8 mouse cellular contexts compared by ENCODE assay signal in the genomic region with DNA sequence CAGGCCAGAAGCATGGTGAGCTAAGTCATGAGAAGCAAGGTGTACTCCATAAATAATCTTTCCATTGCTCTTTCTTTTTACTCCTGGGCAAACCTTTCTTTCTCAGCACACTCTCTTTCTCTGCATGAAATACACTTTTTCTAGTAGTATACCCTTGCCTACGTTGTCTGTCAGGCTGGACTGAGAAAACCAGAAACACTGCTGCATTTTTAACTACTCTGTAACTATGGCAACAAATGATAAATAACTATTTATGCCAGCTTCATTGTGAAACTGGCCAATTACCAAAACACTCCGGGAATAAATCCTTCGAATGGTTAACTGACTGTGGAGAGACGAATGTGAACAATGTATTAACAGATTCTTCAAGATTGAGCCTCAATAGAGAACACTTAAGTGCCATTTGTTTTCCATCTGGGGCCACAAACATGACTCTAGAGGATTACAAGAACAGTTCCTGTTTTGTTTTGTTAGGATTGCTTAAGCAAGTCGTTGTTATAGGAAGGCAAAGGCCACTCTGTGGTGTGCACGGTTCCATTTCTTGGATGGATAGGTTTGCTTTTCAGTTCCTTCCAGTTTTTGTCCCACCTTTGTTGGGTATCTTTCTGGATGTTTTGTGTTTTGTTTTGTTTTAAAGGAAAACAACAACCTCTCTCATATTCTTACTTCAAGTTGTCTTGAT. TPM values are rescaled to one million over a fixed set of nuclear protein-coding genes. Genes with fewer than 3 reads are reported as not detected.
A peak's percentile ranks its signal among the peaks of the same experiment; 100 is the strongest.
DNase-seq lines count a peak whose midpoint lies in the region; ATAC-seq and TF ChIP-seq lines count a peak whose summit lies in the region.
"Not testable (repeated sequence)": the region's sequence is repeated elsewhere in the genome, so short reads cannot be mapped to it uniquely, and the experiment has no call there.

Ptger2 (plus strand) TSS at position 522 of the 682 bp plus-strand sequence.

- peak; percentile 62 for DNase-seq in adipocyte (ENCODE audit: low spot score)
- peak; percentile 44 for DNase-seq in induced T-regulatory cell, adult 2 months (ENCODE audit: low read depth)
- not testable (repeated sequence) for DNase-seq in stomach, postnatal 0 days (ENCODE audit: low spot score)

- TF ChIP-seq CTCF in embryonic fibroblast, embryonic 13.5 days (IDR thresholded peaks at IDR 0.05; ENCODE audit: borderline replicate concordance, insufficient read depth, low read length); stomach, postnatal 0 days (IDR thresholded peaks at IDR 0.05; ENCODE audit: low read depth): not testable (repeated sequence)

- H3K27ac ChIP-seq in embryonic fibroblast, embryonic 13.5 days (ENCODE audit: insufficient read depth, low read length); heart, embryonic 11.5 days (ENCODE audit: low read depth, low read length); limb, embryonic 12.5 days; midbrain, embryonic 16.5 days (ENCODE audit: low read length): not testable (repeated sequence)
- peak within 1 kb of the TSS; percentile 20; the same call in 1 of the 2 replicates for H3K27ac ChIP-seq in lung, embryonic 16.5 days (ENCODE audit: low read length)
- peak within 1 kb of the TSS; percentile 58 for H3K27ac ChIP-seq in stomach, postnatal 0 days (replicated peaks)

- not testable (repeated sequence) for H3K36me3 ChIP-seq in heart, embryonic 11.5 days (ENCODE audit: control insufficient read depth, insufficient read depth, low read length); limb, embryonic 12.5 days; lung, embryonic 16.5 days (ENCODE audit: control insufficient read depth, insufficient read depth, low read length); midbrain, embryonic 16.5 days (ENCODE audit: control insufficient read depth, insufficient read depth, low read length); stomach, postnatal 0 days (ENCODE audit: control insufficient read depth, insufficient read depth, low read length)

- TF ChIP-seq EP300 in stomach, postnatal 0 days (optimal IDR thresholded peaks at IDR 0.05): not testable (repeated sequence)

- not testable (repeated sequence) for TF ChIP-seq POLR2A in embryonic fibroblast, embryonic 13.5 days (IDR thresholded peaks at IDR 0.05; ENCODE audit: low read depth, low read length)

- peaks cover 21% of the 10 kb centered on the region for H3K27me3 ChIP-seq in heart, embryonic 11.5 days (ENCODE audit: control insufficient read depth, insufficient read depth, low read length)
- H3K27me3 ChIP-seq in limb, embryonic 12.5 days: peaks cover 30% of the 10 kb centered on the region
- not testable (repeated sequence) for H3K27me3 ChIP-seq in lung, embryonic 16.5 days (ENCODE audit: control insufficient read depth, insufficient read depth, low read depth, low read length); midbrain, embryonic 16.5 days (ENCODE audit: control insufficient read depth, insufficient read depth, low read depth, low read length); stomach, postnatal 0 days (ENCODE audit: control insufficient read depth, insufficient read depth, low read length)

- H3K4me3 ChIP-seq in embryonic fibroblast, embryonic 13.5 days (ENCODE audit: insufficient read depth, low read length): peak within 1 kb of the TSS; percentile 37
- H3K4me3 ChIP-seq in heart, embryonic 11.5 days (ENCODE audit: low read depth, low read length): peak within 1 kb of the TSS; percentile 50
- peak within 1 kb of the TSS; percentile 50 for H3K4me3 ChIP-seq in limb, embryonic 12.5 days (replicated peaks)
- peak within 1 kb of the TSS; percentile 64 for H3K4me3 ChIP-seq in lung, embryonic 16.5 days (ENCODE audit: low read length)
- peak within 1 kb of the TSS; percentile 54 for H3K4me3 ChIP-seq in midbrain, embryonic 16.5 days (ENCODE audit: low read depth, low read length)
- peak within 1 kb of the TSS; percentile 51 for H3K4me3 ChIP-seq in stomach, postnatal 0 days (ENCODE audit: low read depth, low read length)

- 69% methylated on average over 6 of the region's 6 CpGs for WGBS in heart, embryonic 11.5 days (ENCODE audit: insufficient replicate concordance)
- 59% methylated on average over 6 of the region's 6 CpGs for WGBS in limb, embryonic 12.5 days
- WGBS in lung, embryonic 16.5 days: 46% methylated on average over 5 of the region's 6 CpGs
- 30% methylated on average over 5 of the region's 6 CpGs for WGBS in midbrain, embryonic 16.5 days
- 50% methylated on average over 6 of the region's 6 CpGs for WGBS in stomach, postnatal 0 days

- H3K4me1 ChIP-seq in embryonic fibroblast, embryonic 13.5 days (ENCODE audit: control insufficient read depth, insufficient read depth, low read length); heart, embryonic 11.5 days (ENCODE audit: control insufficient read depth, insufficient read depth, low read length); lung, embryonic 16.5 days (replicated peaks; ENCODE audit: control insufficient read depth, insufficient read depth, low read length); midbrain, embryonic 16.5 days (ENCODE audit: control insufficient read depth, insufficient read depth, low read length); stomach, postnatal 0 days (replicated peaks; ENCODE audit: control insufficient read depth, insufficient read depth): not testable (repeated sequence)
- peaks cover 13% of the 10 kb centered on the region for H3K4me1 ChIP-seq in limb, embryonic 12.5 days (replicated peaks)

- ATAC-seq in heart, embryonic 11.5 days (replicated peaks; ENCODE audit: insufficient number of reproducible peaks, low FRiP score, low TSS enrichment); limb, embryonic 12.5 days (ENCODE audit: insufficient number of reproducible peaks, insufficient read depth, low FRiP score, low TSS enrichment, low read depth); midbrain, embryonic 16.5 days; stomach, postnatal 0 days (ENCODE audit: low FRiP score, low TSS enrichment): not testable (repeated sequence)
- peak; percentile 54; the same call in 1 of the 2 replicates for ATAC-seq in lung, embryonic 16.5 days (ENCODE audit: low read depth)

- H3K9me3 ChIP-seq in heart, embryonic 11.5 days (replicated peaks; ENCODE audit: control insufficient read depth, low read length); limb, embryonic 12.5 days; lung, embryonic 16.5 days (ENCODE audit: control insufficient read depth, low read length); midbrain, embryonic 16.5 days (replicated peaks; ENCODE audit: control insufficient read depth, low read length, poor library complexity, severe bottlenecking); stomach, postnatal 0 days (ENCODE audit: control insufficient read depth, low read length): not testable (repeated sequence)

- H3K4me2 ChIP-seq in heart, embryonic 11.5 days: peak within 1 kb of the TSS; percentile 85
- H3K4me2 ChIP-seq in limb, embryonic 12.5 days: peak within 1 kb of the TSS; percentile 90
- H3K4me2 ChIP-seq in lung, embryonic 16.5 days (ENCODE audit: low read depth, low read length): peak within 1 kb of the TSS; percentile 88
- peak within 1 kb of the TSS; percentile 81 for H3K4me2 ChIP-seq in midbrain, embryonic 16.5 days (ENCODE audit: low read length)
- H3K4me2 ChIP-seq in stomach, postnatal 0 days (replicated peaks; ENCODE audit: low read depth): peak within 1 kb of the TSS; percentile 74

- H3K9ac ChIP-seq in heart, embryonic 11.5 days (ENCODE audit: low read depth, low read length): not testable (repeated sequence)
- H3K9ac ChIP-seq in limb, embryonic 12.5 days (replicated peaks): peak within 1 kb of the TSS; percentile 8; the same call in 1 of the 2 replicates
- peak within 1 kb of the TSS; percentile 67 for H3K9ac ChIP-seq in lung, embryonic 16.5 days (ENCODE audit: low read length)
- H3K9ac ChIP-seq in midbrain, embryonic 16.5 days (ENCODE audit: low read depth, low read length): peak within 1 kb of the TSS; percentile 57
- peak within 1 kb of the TSS; percentile 56 for H3K9ac ChIP-seq in stomach, postnatal 0 days (ENCODE audit: low read length)

RNA-seq across cellular contexts. Expression of gene Ptger2, which starts in this region (rescaled TPM):
- 0.23 TPM in 1 of 2 replicates, not detected in the other for polyA plus RNA-seq in embryonic fibroblast, embryonic 13.5 days (2011; ENCODE audit: insufficient read length, low read depth, missing spikeins)
- not detected in 2 replicates for polyA plus RNA-seq in heart, embryonic 11.5 days (2014; fragmentation: Nextera tagmentation; extraction: Ambion mirVana)
- polyA plus RNA-seq in limb, embryonic 12.5 days (2016; fragmentation: Nextera tagmentation; extraction: Ambion mirVana): 0.16 TPM in 1 of 2 replicates, not detected in the other
- polyA plus RNA-seq in lung, embryonic 16.5 days (2015; fragmentation: Nextera tagmentation; extraction: Ambion mirVana): 5.2 and 5.3 TPM in 2 replicates
- 0.87 and 1.3 TPM in 2 replicates for polyA plus RNA-seq in midbrain, embryonic 16.5 days (2015; fragmentation: Nextera tagmentation; extraction: Ambion mirVana)
- 1.4 and 1.6 TPM in 2 replicates for polyA plus RNA-seq in stomach, postnatal 0 days (2015; fragmentation: Nextera tagmentation; extraction: Ambion mirVana)
